Mouse (Mus musculus) cerebellum, postnatal 4 days (tissue): ENCODE measurements around the gene Prkg2.

Experiments used
- DNase-seq, 2 experiments: peaks; one replicate each; pipeline ENCODE4 v3.0.0; 2022; ENCODE audit warnings: low spot score in 2 of 2, mixed read lengths in 1 of 2

Gene Prkg2

GRCm38 (mm10) chr5:99036596-99037441 is at the start of gene Prkg2:
Gene Prkg2, minus strand, starts transcription at chr5:99037351.
- peak in 1 of 2 experiments; percentile 8 for DNase-seq

GRCm38 (mm10) chr5:99083955-99084354 is 46.8 kb upstream of the Prkg2 start:
- DNase-seq = no peak

GRCm38 (mm10) chr5:99078375-99078774 is 41.2 kb upstream of the Prkg2 start:
- no peak for DNase-seq

GRCm38 (mm10) chr5:99068391-99068790 is 31.2 kb upstream of the Prkg2 start:
- DNase-seq = no peak

- DNase-seq = no peak
Observed at GRCm38 (mm10) chr5:99062582-99062981, 25.4 kb upstream of the Prkg2 start.

GRCm38 (mm10) chr5:99039021-99039420 is 1.9 kb upstream of the Prkg2 start:
- DNase-seq = no peak

GRCm38 (mm10) chr5:99037442-99037811 is 276 bp upstream of the Prkg2 start:
- no peak for DNase-seq

GRCm38 (mm10) chr5:99035961-99036360 is 1.2 kb downstream of the Prkg2 start:
- DNase-seq = no peak

GRCm38 (mm10) chr5:99031551-99032149 is 5.5 kb downstream of the Prkg2 start:
- DNase-seq = no peak

GRCm38 (mm10) chr5:99026343-99026742 is 10.8 kb downstream of the Prkg2 start:
- no peak for DNase-seq

- no peak for DNase-seq
Observed at GRCm38 (mm10) chr5:99019709-99020108, 17.4 kb downstream of the Prkg2 start.

- no peak for DNase-seq
Observed at GRCm38 (mm10) chr5:99015140-99015539, 22.0 kb downstream of the Prkg2 start.

- DNase-seq = no peak
Observed at GRCm38 (mm10) chr5:99010448-99011151, 26.6 kb downstream of the Prkg2 start.

- DNase-seq = no peak
Observed at GRCm38 (mm10) chr5:98998104-98998503, 39.0 kb downstream of the Prkg2 start.

- no peak for DNase-seq
Observed at GRCm38 (mm10) chr5:98995767-98996166, 41.4 kb downstream of the Prkg2 start.

GRCm38 (mm10) chr5:98991600-98991999 is 45.6 kb downstream of the Prkg2 start:
- no peak for DNase-seq

- DNase-seq = no peak
Observed at GRCm38 (mm10) chr5:98987634-98988033, 49.5 kb downstream of the Prkg2 start.

- no peak for DNase-seq
Observed at GRCm38 (mm10) chr5:98987116-98987515, 50.0 kb downstream of the Prkg2 start.

GRCm38 (mm10) chr5:98986459-98986858 is 50.7 kb downstream of the Prkg2 start:
- DNase-seq = no peak

GRCm38 (mm10) chr5:98986011-98986410 is 51.1 kb downstream of the Prkg2 start:
- DNase-seq = no peak

GRCm38 (mm10) chr5:98985077-98985476 is 52.1 kb downstream of the Prkg2 start:
- no peak for DNase-seq

- no peak for DNase-seq
Observed at GRCm38 (mm10) chr5:98981304-98981703, 55.8 kb downstream of the Prkg2 start.

GRCm38 (mm10) chr5:98978316-98978715 is 58.8 kb downstream of the Prkg2 start:
- DNase-seq = no peak
